Mouse (Mus musculus) megakaryocyte, adult 5-6 weeks (primary cell): ENCODE data around the gene Mcrip1. TPM values are rescaled to one million over a fixed set of nuclear protein-coding genes. Genes with fewer than 3 reads are reported as not detected.
A peak's percentile ranks its signal among the peaks of the same experiment; 100 is the strongest.

Experiments used
- ATAC-seq: 2 replicates; pipeline ENCODE4 v1.8.0; 2016; ENCODE audit warnings: mild to moderate bottlenecking, inconsistent platforms; ENCODE audit not compliant: poor library complexity, severe bottlenecking
- total RNA-seq, 2 experiments: library from RNA; stranded (forward) in 1 of 2; stranded (reverse) in 1 of 2; fragments of 153-499, 151-499 nt in 1 of 2; fragments of 221-1000, 200-1000 nt in 1 of 2; gene quantifications; 2 replicates each; pipeline versions ENCODE4 v1.2.3 to v1.2.4; 2015 to 2017

Gene Mcrip1
- total RNA-seq, 2 experiments from 2014 or later, result 18.3 to 79.7 TPM

GRCm38 (mm10) chr11:120547469-120547868 is 2.1 kb downstream of the Mcrip1 start:
- no peak; the same call in 1 of the 2 replicates for ATAC-seq

- no peak for ATAC-seq
These were observed 3.6 kb downstream of the Mcrip1 start for GRCm38 (mm10) chr11:120545964-120546363.

- ATAC-seq, result no peak
These were observed 7.2 kb downstream of the Mcrip1 start for GRCm38 (mm10) chr11:120542376-120542775.

DNA sequence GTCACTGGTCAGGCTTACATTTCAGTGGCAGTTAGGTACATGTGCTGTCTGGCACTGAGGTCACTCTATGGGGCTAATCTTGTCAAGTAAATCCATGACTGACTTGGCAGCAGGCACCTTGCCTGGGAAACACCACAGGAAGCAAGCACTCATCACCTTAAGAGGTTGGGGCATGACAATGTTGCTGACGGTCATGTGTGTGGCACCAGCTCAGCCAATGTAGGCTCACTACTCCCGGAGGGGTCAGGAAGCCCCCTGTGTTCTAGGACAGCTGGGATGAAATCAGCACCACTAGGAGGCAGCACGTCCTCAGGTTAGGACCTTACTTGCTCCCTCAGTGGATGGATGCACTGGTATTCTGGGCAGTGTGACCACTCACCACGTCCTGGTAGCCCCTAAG is 7.6 kb downstream of the Mcrip1 start:
- ATAC-seq, result no peak

DNA sequence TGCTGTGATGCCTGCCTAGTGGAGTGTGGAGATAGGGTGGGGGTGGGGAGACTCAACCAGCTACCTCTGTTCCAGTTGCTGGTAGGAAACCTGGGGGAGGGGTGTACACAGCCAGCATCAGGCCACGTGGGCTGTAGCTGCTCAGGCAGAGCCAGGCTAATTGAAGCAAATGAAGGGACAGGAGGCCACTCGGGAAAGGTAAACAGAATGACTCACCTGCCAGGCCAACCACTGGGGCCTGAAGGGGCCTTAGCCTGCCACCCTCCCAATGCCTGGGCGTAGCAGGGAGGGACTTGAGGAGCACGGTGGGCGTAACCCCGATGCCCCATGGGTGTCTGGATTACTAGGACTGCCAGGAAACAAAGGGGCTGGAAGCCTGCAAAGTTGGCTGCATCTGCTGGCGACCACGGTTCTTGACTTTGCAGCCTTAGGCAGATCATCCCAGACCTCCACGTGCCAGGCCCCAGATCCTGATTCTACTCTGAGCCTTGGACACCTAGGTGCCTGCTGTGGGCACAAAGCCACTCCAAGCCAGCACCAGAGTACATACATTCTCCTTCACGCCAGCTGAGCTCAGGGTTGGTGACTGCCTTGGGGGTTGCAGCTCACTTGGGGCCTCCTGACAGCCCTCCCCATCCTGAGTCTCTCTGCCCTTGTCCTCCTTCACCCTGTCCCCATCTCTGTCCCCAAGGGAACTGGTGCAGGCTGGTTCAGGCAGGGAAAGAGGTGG is 10.1 kb downstream of the Mcrip1 start:
- ATAC-seq, result no peak

DNA sequence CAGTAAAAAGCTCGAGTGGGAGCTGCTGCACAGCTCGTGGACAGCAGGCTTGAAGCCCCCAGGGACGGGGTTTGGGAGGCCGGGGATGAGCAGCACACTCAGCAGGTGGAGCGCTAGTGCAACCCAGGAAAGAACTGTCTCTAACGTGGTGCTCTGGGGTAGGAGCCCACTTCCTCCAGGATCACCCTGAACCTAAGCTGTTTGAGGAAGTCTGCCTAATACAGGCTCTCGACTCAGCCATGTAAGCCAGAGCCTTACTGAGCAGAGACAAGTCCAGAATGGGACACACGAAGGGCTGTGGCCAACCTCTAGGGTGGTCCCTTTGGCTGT is 10.6 kb downstream of the Mcrip1 start:
- peak; percentile 74 for ATAC-seq

- no peak for ATAC-seq
These were observed 11.0 kb downstream of the Mcrip1 start for GRCm38 (mm10) chr11:120538485-120538884.

- no peak for ATAC-seq
These were observed 13.7 kb downstream of the Mcrip1 start for GRCm38 (mm10) chr11:120535804-120536203.

DNA sequence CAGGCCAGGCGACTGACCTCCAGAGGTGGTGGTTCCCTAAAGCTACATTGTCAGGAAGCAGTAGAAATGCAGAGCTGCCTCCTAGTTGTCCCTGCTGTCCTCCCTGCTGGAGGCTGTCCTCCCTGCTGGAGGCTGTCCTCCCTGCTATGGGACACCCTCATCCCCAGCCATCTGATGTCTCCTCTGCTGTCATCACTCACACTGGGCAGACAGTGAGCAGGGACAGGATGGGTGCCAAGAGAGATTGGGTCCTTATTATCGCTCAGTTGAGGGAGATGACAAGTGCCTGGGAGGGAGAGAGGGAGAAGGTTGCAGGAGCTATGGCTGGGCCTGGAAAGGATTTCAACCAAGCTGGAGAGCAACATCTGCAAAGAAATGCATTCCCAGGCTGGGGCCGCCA is 14.4 kb downstream of the Mcrip1 start:
- no peak for ATAC-seq

GRCm38 (mm10) chr11:120534093-120534492 is 15.4 kb downstream of the Mcrip1 start:
- no peak for ATAC-seq

DNA sequence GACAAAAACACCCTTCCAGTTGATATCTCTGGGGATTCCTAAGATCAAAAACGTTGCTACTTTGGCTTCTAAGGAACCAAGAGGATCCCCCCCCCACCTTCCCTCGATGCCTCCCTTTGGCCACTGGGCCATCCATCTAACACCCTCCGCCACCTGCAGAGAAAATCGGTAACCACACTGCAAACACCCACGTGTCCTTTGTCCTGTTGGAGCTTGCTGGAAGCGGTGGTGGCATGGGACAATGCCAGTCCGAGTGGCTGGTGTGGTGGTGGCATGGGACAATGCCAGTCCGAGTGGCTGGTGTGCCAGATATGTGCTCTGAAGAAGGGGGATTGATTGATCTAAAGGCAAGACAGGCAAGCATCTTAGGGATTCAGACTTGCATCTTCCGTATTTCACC is 17.9 kb downstream of the Mcrip1 start:
- ATAC-seq, result no peak

GRCm38 (mm10) chr11:120530085-120530964 is 19.2 kb downstream of the Mcrip1 start, which contains the start of gene Gcgr:
Gene Gcgr (plus strand): TSS chr11:120530699.
- 0 out of 2 replicates have a peak, but pooled peaks have one; percentile 28 for ATAC-seq

DNA sequence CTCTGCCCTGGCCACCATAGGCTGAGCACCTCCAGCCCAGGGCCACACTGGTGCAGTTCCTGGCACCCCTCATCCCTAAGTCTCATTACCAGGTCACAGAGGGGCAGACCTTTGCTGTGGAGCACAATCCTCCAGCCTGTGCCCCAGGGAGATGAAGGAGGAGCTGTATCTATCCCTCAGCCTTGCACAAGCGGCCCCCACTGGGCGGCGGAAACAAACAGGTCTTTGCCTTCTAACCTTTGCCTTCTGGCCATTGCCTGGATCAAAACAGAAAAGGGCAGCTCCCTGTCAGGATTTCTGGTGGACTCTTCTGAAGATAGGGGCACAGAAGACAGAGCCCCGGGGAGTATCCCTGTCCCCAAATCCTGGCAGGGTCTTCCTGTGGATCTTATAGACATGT is 20.6 kb downstream of the Mcrip1 start:
- ATAC-seq, result no peak

GRCm38 (mm10) chr11:120527690-120528354 is 21.7 kb downstream of the Mcrip1 start:
- ATAC-seq, result no peak

GRCm38 (mm10) chr11:120525959-120526358 is 23.6 kb downstream of the Mcrip1 start:
- peak; percentile 96 for ATAC-seq

- no peak for ATAC-seq
These were observed 26.9 kb downstream of the Mcrip1 start for GRCm38 (mm10) chr11:120522581-120522980.

DNA sequence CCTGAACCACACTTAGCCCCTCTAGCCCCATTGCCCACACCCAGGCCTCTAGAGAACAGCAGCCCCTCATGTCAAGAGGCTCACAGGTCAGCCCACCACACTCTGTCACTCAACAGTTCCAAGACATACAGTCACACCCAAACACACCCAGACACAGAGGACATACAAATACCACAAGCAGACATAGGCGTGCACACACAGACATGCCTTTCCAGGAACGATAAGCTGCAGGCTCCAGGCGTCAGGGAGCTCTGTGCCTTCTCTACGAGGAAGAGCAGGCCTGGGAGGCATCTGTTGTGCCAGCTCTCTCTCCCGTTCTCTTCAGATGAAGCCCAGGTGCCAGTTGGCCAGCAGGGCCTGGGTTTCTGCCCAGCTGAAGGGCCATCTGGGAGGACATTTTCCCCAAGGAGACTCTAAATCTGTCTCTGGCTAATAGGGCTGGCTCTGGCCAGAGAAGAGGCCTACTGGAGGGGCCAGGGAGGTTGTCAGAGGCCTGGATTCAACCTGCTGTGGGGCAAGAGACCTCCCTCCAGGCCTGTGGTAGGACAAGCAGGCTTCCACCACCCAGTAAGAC is 28.5 kb downstream of the Mcrip1 start:
- ATAC-seq, result no peak

GRCm38 (mm10) chr11:120520498-120520897 is 29.0 kb downstream of the Mcrip1 start:
- no peak for ATAC-seq

DNA sequence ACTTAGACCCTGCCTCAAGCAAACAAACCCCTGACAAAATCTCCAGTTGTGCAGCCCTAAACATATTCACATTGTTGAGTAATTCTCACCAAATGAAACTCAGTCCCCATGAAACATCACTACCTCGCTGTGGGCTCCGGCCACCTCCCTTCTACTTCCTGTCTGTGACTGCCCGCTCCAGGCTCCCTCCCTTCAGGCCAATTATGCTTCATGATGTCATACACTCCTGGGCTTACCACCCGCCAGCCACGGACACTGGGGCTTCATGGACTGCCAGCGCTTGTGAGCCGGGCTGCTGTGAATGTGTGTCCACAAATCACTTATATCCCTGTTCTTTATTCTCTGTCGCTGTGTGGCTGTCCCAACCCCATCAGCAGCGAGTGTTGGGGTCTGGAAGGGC is 29.8 kb downstream of the Mcrip1 start:
- peak; percentile 77 for ATAC-seq

- ATAC-seq, result no peak
These were observed 31.0 kb downstream of the Mcrip1 start for GRCm38 (mm10) chr11:120518558-120518957.

GRCm38 (mm10) chr11:120518027-120518426 is 31.5 kb downstream of the Mcrip1 start:
- peak; percentile 71 for ATAC-seq
